Mouse (Mus musculus): ENCODE measurements at regions not wholly inside any gene's neighbourhood (a gene's known extent, or its start where the extent isn't known, plus 50 kb on each side); places are given as distances from the start of the nearest gene placed in this dataset.
"Not testable (repeated sequence)": the region's sequence is repeated elsewhere in the genome, so short reads cannot be mapped to it uniquely, and the experiment has no call there.

- DNase-seq (ENCODE audit: low spot score in 2 of 2), result no peak
Observed at GRCm38 (mm10) chr15:37101419-37101818, 93.8 kb upstream of the Zfp706 start.

DNA sequence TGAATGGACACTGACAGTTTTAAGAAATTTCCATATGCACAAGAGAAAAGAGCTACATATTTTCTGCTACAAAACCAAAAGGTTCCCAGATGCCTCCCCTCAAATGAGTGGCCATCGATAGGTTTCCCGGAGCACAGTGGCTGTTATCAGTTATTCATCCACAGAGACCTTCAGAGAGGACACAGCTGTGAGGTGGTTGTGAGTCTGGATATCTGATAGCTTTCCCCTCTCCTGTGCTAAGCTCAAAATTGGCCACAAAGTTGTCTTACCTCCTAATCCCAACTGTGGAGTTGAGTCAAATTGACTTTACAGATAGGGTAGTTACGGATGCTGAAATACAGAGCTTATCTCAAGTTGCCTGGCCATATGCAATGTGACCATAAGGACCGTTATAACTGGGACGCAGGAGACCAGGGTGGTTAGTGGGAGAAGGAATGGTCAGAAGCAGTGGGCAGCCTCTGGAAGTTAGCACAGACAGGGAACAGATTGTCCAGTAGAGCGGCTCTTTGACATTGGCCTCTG is 93.3 kb upstream of the Zfp706 start:
- no peak for DNase-seq (ENCODE audit: low spot score in 2 of 2)

GRCm38 (mm10) chr15:37099927-37100766 is 92.6 kb upstream of the Zfp706 start:
- no peak for DNase-seq (ENCODE audit: low spot score in 2 of 2)

DNA sequence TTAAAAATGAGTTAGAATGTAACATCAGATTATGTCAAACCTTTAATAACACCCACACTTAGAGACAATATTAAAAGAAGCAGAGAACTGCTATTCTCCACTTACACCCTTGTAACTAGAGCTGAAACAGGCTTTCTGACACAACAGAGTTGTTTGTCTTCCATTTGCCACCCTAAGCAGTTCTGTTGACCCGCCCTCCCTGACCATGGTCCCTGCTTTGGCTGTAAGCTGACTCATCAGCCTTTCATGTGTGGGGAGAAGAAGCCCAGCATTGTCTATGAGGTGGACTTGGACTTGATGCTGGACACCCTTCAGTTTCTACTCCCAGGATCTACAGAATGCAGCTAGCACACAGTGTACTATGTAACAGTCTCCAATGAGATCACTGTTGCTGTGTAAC is 91.6 kb upstream of the Zfp706 start:
- DNase-seq (ENCODE audit: low spot score in 2 of 2), result no peak

GRCm38 (mm10) chr15:37097426-37097825 is 89.9 kb upstream of the Zfp706 start:
- DNase-seq (ENCODE audit: low spot score in 2 of 2), result no peak

- not testable (repeated sequence) for DNase-seq (ENCODE audit: low spot score in 2 of 2)
Observed at GRCm38 (mm10) chr15:37091171-37091570, 83.6 kb upstream of the Zfp706 start.

- DNase-seq (ENCODE audit: low spot score in 2 of 2), result no peak
Observed at GRCm38 (mm10) chr15:37083726-37084125, 76.2 kb upstream of the Zfp706 start.

DNA sequence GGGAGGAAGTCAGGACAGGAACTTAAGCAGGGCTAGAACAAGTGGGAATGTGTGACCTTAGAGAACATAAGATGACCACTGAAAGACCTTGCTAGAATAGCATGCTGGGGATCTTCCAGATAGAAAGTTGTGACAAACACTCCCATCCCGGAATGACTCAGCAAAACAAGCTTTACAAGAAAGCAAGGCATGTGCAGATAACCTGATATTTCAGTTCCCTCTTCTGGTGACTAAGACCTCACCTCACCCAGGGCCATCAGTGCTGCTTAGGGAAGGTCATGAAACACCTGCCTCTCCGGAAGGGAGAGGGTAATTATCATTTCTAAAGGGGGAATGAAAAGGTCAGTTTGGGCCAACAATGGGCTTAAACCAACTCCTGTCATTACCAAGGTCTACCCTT is 74.3 kb upstream of the Zfp706 start:
- DNase-seq (ENCODE audit: low spot score in 2 of 2), result no peak

GRCm38 (mm10) chr15:37080931-37081330 is 73.4 kb upstream of the Zfp706 start:
- no peak for DNase-seq (ENCODE audit: low spot score in 2 of 2)

GRCm38 (mm10) chr15:37080395-37080794 is 72.8 kb upstream of the Zfp706 start:
- DNase-seq (ENCODE audit: low spot score in 2 of 2), result no peak

GRCm38 (mm10) chr15:37074207-37074606 is 66.6 kb upstream of the Zfp706 start:
- not testable (repeated sequence) for DNase-seq (ENCODE audit: low spot score in 2 of 2)

- DNase-seq (ENCODE audit: low spot score in 2 of 2), result no peak
Observed at GRCm38 (mm10) chr15:37072202-37072862, 64.8 kb upstream of the Zfp706 start.

- DNase-seq (ENCODE audit: low spot score in 2 of 2), result no peak
Observed at GRCm38 (mm10) chr15:37070188-37070587, 62.6 kb upstream of the Zfp706 start.

DNA sequence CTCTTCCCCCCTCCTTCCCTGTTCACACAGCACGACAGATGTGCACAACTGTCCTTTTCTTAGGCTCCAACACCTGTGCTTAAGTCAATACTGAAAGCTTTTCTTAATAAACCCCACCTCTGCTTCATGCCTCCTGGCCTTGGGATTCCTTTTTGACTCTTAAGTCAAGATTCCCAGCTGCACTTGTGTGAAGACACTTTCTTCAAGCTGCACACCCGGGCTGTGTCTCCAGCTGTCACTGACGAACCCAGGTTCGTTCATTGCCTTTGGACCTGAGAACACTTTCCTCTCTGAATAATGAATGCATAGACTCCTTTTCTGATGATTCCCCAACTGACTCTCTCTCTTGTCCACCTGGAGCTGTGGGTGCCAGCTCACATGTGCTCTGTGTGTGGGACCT is 59.8 kb upstream of the Zfp706 start:
- no peak for DNase-seq (ENCODE audit: low spot score in 2 of 2)

- DNase-seq (ENCODE audit: low spot score in 2 of 2), result no peak
Observed at GRCm38 (mm10) chr15:37065926-37066550, 58.5 kb upstream of the Zfp706 start.

- no peak for DNase-seq (ENCODE audit: low spot score in 2 of 2)
Observed at GRCm38 (mm10) chr15:37065408-37065807, 57.8 kb upstream of the Zfp706 start.

GRCm38 (mm10) chr15:37063781-37064383 is 56.3 kb upstream of the Zfp706 start:
- DNase-seq (ENCODE audit: low spot score in 2 of 2), result no peak

- DNase-seq (ENCODE audit: low spot score in 2 of 2), result no peak
Observed at GRCm38 (mm10) chr15:37062585-37062984, 55.0 kb upstream of the Zfp706 start.

DNA sequence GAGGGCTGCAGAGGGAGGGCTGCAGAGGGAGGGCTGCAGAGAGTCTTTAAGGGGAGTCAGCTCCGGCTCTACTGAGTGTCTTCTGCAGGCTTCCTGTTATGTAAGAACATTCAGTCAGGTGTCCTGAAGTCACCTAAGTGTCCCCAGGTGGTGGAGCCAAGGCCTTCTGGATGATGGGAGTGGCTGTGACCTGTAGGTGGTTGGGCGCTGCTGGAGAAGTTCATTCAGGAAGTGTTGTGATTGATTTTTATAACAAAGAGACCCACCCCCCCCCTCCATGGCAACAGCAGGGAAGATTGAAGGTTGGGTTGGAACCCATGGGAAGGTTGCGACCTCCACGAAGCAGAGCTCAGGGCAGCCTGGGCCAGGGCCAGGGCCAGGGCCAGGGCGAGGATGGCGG is 53.9 kb upstream of the Zfp706 start:
- DNase-seq (ENCODE audit: low spot score in 2 of 2), result no peak

GRCm38 (mm10) chr15:37060831-37061230 is 53.3 kb upstream of the Zfp706 start:
- DNase-seq (ENCODE audit: low spot score in 2 of 2), result no peak
